Mouse (Mus musculus): ENCODE measurements around the gene Ccdc43. TPM values are rescaled to one million over a fixed set of nuclear protein-coding genes. Genes with fewer than 3 reads are reported as not detected.

The Ccdc43 gene
- 36.4 and 37.0 TPM in 2 replicates for polyA plus RNA-seq (2021; fragmentation: Nextera tagmentation)
- long read RNA-seq, experiment 1, transcript Ccdc43-204 (4 exons, 989 nt), result minor isoform, 6 of 84 reads
- long read RNA-seq, experiment 1, transcript Ccdc43-201 (5 exons, 2,366 nt), result major isoform, 68 of 84 reads
- long read RNA-seq, experiment 1, partial matches to known transcripts, result 3 of 84 reads
- long read RNA-seq, experiment 1, other reads (novel, unspliced or antisense), result 2 of 84 reads
- long read RNA-seq, experiment 2, transcript Ccdc43-201 (5 exons, 2,366 nt), result major isoform, 261 of 287 reads
- long read RNA-seq, experiment 2, transcript Ccdc43-202 (4 exons, 407 nt), result minor isoform, 13 of 287 reads
- long read RNA-seq, experiment 2, partial matches to known transcripts, result 4 of 287 reads
- long read RNA-seq, experiment 2, other reads (novel, unspliced or antisense), result 4 of 287 reads

GRCm38 (mm10) chr11:102697338-102698017 is at the start of gene Ccdc43:
Gene Ccdc43, minus strand, starts transcription at chr11:102697782.

GRCm38 (mm10) chr11:102663416-102663815 is 34.2 kb downstream of the Ccdc43 start, which contains the start of gene Meioc:
Gene Meioc, plus strand, starts transcription at chr11:102663716.

Small RNA genes within 50 kb of the gene (microRNA-seq; reads per million reads assigned to microRNA genes)
- gene Gm22920, result not detected

Other genes starting within 250 kb of the Ccdc43 start
- gene Itga2b, start 227.7 kb downstream of the Ccdc43 start, polyA plus RNA-seq (2021; fragmentation: Nextera tagmentation), result 3.1 and 3.8 TPM in 2 replicates
- 25.4 and 27.5 TPM in 2 replicates for gene Gpatch8, start 141.4 kb downstream of the Ccdc43 start, polyA plus RNA-seq (2021; fragmentation: Nextera tagmentation)
- 4.4 and 8.1 TPM in 2 replicates for gene Gm11627, start 118.3 kb downstream of the Ccdc43 start, polyA plus RNA-seq (2021; fragmentation: Nextera tagmentation)
- gene Fzd2, start 93.4 kb downstream of the Ccdc43 start, polyA plus RNA-seq (2021; fragmentation: Nextera tagmentation), result 0.64 and 1.2 TPM in 2 replicates
- 0.04 and 0.06 TPM in 2 replicates for gene Meioc, start 34.1 kb downstream of the Ccdc43 start, polyA plus RNA-seq (2021; fragmentation: Nextera tagmentation)
- 28.1 and 30.5 TPM in 2 replicates for gene Adam11, start 63.7 kb upstream of the Ccdc43 start, polyA plus RNA-seq (2021; fragmentation: Nextera tagmentation)
- 0.64 and 1.4 TPM in 2 replicates for gene Gjc1, start 121.9 kb upstream of the Ccdc43 start, polyA plus RNA-seq (2021; fragmentation: Nextera tagmentation)
- 9.8 and 13.4 TPM in 2 replicates for gene Higd1b, start 138.1 kb upstream of the Ccdc43 start, polyA plus RNA-seq (2021; fragmentation: Nextera tagmentation)
- gene Eftud2, start 183.2 kb upstream of the Ccdc43 start, polyA plus RNA-seq (2021; fragmentation: Nextera tagmentation), result 64.9 and 69.3 TPM in 2 replicates
- gene Ccdc103, start 183.4 kb upstream of the Ccdc43 start, polyA plus RNA-seq (2021; fragmentation: Nextera tagmentation), result 5.6 and 6.7 TPM in 2 replicates
- gene Fam187a, start 187.4 kb upstream of the Ccdc43 start, polyA plus RNA-seq (2021; fragmentation: Nextera tagmentation), result 0.18 TPM in 1 of 2 replicates, not detected in the other
- gene Gfap, start 203.1 kb upstream of the Ccdc43 start, polyA plus RNA-seq (2021; fragmentation: Nextera tagmentation), result 135 and 164 TPM in 2 replicates
- 0.04 TPM in 1 of 2 replicates, not detected in the other for gene Kif18b, start 227.3 kb upstream of the Ccdc43 start, polyA plus RNA-seq (2021; fragmentation: Nextera tagmentation)
- 1.5 and 1.6 TPM in 2 replicates for gene C1ql1, start 248.9 kb upstream of the Ccdc43 start, polyA plus RNA-seq (2021; fragmentation: Nextera tagmentation)

Data from layer of hippocampus, adult 6 months (tissue).